Mouse (Mus musculus) ES-CJ7 (cell line): ENCODE data around the gene Cope.
A peak's percentile ranks its signal among the peaks of the same experiment; 100 is the strongest.

ENCODE experiments used
- DNase-seq: peaks from one replicate; pipeline ENCODE4 v3.0.0; 2011; ENCODE audit warnings: low read depth, low spot score

The Cope gene

DNA sequence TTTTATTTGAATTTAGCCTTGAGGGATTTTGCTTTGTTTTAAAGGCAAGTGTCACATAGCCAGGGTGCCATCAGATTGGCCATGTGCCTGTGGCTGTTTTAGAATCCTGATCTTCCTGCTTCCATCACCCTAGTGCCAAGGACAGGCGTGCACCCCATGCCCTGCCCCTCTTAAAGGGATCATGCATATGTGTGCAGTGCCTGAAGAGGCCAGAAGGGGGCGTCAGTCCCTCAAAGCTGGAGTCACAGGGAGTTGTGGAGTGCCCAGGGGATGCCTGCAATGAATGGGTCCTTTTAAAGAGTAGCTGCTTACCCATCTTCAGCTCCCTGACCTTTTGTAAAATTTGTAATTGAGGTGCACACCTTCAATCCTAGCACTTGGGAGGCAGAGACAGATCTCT lies 7.0 kb downstream of the Cope start:
- DNase-seq = peak; percentile 71

- DNase-seq = no peak
These were observed 11.1 kb downstream of the Cope start for GRCm38 (mm10) chr8:70313399-70313798.

GRCm38 (mm10) chr8:70315624-70316510 lies 13.5 kb downstream of the Cope start, which contains the start of gene Cers1:
Gene Cers1, plus strand, starts transcription at chr8:70315775.
- peak; percentile 60 for DNase-seq

- DNase-seq = peak; percentile 95
These were observed 14.5 kb downstream of the Cope start for GRCm38 (mm10) chr8:70316511-70317504.

DNA sequence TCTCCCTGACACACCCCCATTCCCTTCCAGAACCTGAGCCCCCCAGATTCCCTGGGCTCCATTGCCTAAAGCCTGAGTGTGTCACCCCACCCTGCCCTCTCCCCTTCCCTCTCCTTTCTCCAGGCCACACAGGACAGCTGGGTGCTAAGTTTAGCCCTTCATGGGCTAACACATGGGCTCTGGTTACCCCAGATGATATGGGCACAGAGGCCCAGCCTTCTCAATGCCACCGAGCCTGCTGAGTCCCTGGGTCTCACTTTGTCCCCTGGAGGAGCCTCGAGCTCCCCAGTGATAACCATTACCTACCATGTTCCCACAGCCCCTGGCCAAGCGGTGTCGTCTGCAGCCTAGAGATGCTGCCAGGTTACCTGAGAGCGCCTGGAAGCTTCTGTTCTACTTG lies 15.6 kb downstream of the Cope start:
- no peak for DNase-seq

- DNase-seq = no peak
These were observed 21.4 kb downstream of the Cope start for GRCm38 (mm10) chr8:70323716-70324115.

DNA sequence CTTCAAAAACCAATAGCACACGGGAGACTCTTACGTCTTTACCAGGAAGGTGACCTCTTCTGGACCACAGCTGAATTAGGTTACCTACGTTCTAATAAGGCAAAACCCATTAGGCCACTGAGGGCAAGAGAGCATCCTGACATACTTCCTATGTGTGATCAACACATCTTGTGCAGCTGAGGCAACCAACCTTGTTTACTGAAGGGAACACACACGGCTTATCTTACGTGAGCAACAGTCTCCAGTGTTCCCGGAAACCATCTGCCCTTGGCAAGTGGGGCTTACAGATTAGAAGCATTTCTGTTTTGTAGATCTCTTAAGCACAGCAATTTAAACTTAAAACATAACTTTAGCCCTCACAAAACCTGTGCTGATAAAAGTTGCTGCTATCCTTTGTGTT lies 25.2 kb downstream of the Cope start:
- no peak for DNase-seq

DNA sequence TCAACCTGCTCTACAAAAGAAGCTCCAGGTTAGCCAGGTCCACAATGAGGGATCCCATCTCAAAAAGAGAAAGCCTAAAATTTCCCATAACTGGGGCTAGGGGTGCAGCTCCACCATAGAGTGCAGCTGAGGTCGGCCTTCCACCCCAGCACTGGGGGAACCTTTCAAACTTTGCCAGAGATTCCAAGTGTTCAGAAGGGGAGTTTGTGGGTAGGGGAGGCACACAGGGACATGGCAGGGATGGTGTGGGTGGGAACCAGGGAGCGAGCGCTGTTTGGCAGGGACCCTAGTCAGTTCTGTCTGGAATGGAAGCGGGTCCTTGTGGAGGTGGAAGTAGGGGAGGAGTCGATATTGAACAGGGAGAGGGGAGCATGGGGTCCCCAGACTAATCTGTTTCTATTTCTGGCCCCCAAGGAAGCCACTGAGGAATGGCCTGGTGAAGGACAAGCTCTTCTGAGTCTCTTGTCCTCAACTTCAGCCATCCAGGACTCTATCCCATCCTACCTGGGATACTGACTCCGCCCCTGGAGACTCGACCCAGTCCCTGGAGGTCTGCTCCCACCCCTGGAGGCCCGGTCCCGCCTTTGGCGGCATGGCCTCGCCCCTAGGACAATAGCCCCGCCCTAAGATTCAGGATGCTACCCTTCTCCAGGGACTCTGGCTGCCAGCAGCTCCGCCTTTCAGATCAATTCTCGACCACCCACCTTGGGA lies 27.0 kb downstream of the Cope start, which contains the start of gene Gdf1:
TSS of gene Gdf1 (plus strand) at position 694 of the 711 bp plus-strand sequence.
- DNase-seq = peak; percentile 86

GRCm38 (mm10) chr8:70329835-70330740 lies 27.8 kb downstream of the Cope start:
- DNase-seq = peak; percentile 30

DNA sequence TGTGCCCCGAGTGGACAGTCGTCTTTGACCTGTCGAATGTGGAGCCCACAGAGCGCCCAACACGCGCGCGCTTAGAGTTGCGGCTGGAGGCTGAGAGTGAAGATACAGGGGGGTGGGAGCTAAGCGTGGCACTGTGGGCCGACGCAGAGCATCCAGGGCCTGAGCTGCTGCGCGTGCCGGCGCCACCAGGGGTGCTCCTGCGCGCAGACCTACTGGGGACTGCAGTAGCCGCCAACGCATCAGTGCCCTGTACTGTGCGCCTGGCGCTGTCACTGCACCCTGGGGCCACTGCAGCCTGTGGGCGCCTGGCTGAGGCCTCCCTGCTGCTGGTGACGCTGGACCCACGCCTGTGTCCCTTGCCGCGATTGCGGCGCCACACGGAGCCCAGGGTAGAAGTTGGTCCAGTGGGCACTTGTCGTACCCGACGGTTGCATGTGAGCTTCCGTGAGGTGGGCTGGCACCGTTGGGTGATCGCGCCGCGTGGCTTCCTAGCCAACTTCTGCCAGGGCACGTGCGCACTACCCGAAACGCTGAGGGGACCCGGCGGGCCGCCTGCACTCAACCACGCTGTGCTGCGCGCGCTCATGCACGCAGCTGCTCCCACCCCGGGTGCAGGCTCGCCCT lies 28.5 kb downstream of the Cope start:
- DNase-seq = peak; percentile 88

- DNase-seq = no peak
These were observed 29.2 kb downstream of the Cope start for GRCm38 (mm10) chr8:70331526-70331925.

GRCm38 (mm10) chr8:70332070-70332877 lies 30.0 kb downstream of the Cope start:
- peak; percentile 73 for DNase-seq

- no peak for DNase-seq
These were observed 30.5 kb downstream of the Cope start for GRCm38 (mm10) chr8:70332878-70333202.

DNA sequence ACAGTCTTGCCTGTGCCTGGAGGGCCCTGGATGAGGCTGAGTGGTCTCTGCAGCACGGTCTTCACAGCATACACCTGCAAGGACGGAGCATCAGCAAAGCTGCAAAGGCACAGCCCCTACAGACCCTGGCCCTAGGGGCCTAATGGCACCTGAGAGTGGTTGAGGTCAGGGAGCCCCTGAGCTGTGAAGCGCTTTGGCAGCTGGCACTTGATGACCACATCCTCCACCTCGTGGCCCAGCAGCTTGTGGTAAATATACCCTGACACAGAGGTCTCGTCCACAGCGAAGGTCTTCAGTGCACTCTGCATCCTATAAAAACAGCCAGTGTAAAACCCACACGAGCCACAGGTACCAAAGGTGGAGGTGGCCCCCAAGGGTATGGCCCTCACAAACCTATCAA lies 36.6 kb downstream of the Cope start:
- no peak for DNase-seq

GRCm38 (mm10) chr8:70340659-70341058 lies 38.3 kb downstream of the Cope start:
- DNase-seq = no peak

GRCm38 (mm10) chr8:70342007-70342406 lies 39.7 kb downstream of the Cope start:
- no peak for DNase-seq

DNA sequence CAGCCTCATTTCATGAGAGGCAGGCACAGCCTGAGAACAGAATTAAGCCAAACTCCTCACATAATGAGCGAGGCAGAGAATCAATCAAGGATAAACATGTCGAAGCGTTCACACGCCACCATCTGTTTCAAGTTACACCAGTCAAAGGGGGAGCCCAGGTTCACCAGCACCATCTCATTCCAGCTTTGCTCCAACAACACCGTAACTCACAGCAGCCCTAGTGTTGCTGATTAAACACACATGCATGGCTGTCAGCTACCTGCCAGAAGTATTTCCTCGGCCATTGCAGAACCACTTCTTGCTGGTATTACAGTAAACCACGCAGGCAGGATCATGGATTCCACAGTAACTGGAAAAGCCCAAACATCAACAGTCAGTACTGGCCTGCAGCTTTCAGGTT lies 40.8 kb downstream of the Cope start:
- DNase-seq = no peak

DNA sequence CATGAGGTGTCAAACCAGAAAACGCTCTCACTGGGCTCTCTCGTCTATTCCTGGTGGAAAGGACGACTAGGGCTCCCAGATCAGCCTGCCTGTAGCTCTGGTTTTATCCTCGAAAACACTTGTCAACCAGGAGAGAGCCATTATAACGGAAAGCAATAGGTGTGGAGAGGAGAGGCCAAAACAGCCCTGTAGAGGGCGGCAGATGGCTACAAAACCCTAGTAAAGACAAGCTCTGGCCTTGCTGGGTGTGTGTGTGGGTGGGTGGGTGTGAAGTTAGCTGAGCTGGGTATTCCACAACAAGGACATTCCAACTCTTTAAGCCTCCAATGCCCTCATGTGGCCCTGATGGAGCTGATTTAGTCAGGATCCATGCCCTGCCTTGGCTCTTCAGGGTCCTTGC lies 41.4 kb downstream of the Cope start:
- peak; percentile 75 for DNase-seq

DNA sequence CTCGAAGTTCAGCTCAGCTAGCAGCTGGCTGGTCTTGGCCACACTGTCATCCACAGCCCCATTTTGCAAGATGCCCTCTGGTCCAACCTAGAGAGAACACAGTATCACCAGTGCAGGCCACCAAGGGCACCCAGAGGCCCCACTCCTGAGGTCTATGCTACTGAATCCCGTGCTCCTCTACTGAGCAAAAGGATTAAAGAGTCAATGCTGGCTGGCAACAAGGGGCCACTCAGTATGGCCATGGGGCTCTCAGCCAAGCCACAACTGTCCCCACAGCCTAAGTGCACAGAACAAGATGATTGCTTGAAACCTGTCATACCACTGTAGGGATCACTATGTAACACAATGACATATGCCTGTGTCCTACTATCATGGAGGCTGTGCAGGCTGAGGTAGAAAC lies 42.0 kb downstream of the Cope start:
- no peak for DNase-seq
